Mouse (Mus musculus) layer of hippocampus, postnatal 14 days (tissue): ENCODE measurements around the gene Tll2. TPM values are rescaled to one million over a fixed set of nuclear protein-coding genes. Genes with fewer than 3 reads are reported as not detected.

ENCODE experiments used
- DNase-seq, 2 experiments: peaks; one replicate each; pipeline ENCODE4 v3.0.0; 2021 to 2022; ENCODE audit warnings: low spot score in 2 of 2, mixed read lengths in 1 of 2
- long read RNA-seq, 2 experiments: library from polyadenylated mRNA; stranded (forward); transcript quantifications; one replicate each; pipeline ENCODE4 v2.0.0; 2021
- total RNA-seq, 2 experiments: library from RNA; stranded (reverse); gene quantifications; 2 replicates each; pipeline ENCODE4 v1.2.3; 2021

The Tll2 gene
- under 1 TPM; 0.60 to 0.72 TPM for total RNA-seq
- long read RNA-seq, experiment 1, result 0 reads
- long read RNA-seq, experiment 2, result 0 reads

DNA sequence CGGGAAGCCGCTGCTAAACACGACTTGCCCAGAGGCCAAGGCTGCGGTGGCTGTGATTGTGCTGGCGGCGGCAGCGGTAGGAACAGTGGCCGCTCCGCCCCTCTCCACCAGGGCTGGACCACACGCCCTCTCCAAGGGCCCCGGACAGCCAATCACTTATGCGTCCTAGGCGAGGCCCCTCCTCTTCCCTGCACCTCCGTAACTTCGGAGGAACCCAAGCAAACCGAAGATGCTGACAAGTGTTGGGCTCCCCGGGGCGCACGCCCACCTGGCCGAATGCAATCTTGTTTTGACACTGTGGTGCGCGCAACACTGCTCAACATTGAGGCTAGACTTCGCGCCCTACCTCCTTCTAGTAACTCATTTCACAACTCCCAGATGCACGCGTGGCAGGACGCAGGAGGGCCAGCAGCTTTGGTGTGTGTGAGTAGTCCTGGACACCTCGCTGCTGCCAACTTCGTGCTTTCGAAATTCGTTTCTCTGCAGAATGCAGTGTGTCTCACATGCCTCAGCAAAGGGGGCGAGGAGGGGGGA lies at the start of gene Tll2:
Gene Tll2, minus strand, starts transcription at position 25 of the 534 bp plus-strand sequence.
- DNase-seq, result no peak

DNA sequence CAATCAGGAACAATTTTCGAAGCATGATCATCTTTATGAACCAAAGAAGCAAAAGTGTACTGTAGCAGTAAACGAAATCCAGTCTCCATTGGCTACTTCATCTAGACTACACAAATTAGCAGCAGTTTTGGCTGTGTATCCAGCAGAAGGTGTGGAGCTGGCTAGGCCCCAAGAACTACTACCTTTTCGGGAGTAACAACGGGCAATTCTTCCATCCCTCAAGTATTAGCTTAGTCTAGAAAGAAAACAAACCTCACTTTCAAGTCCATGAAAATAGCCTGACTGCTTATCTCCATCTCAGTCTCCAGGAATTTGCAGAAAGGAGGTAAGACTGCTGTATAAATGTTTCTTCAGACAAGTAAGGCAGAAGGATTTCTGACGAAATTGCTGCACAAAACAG lies 47.9 kb upstream of the Tll2 start:
- no peak for DNase-seq

DNA sequence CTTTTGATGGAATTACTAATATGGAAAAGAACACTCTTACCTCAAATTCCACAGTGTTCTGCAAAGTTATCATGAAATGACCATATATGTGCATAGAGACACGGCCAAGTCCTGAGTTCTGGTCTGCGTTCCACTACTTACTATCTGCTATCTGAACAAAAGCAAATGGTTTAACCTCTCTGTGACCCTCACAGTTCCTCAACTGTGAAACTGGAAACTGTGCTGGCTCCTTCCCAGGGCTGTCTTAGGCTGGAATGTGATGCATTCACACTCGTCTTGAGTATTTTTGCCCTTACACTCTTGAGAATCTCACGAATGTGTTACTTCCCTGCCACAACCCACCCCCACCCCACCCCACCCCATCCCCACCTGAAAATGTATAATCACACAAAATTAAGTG lies 42.3 kb upstream of the Tll2 start:
- no peak for DNase-seq

DNA sequence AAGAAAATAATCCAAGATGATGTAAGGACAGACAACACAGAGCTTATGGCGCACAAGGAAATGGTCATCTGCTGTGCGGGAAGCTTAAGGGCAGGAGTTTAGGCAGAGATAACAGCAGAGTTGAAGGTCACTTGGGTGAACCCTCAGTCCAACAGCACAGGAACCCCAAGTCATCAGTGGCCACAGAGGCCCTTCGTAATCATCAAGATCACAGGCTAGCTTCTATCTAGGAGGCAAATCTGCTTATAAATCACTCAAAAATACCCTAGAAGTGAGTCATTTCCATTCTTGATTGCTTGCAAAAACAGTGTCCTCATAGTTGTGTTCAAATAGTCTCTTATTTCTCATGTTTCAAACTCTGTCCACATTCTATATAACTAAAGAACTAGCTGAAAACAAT lies 41.6 kb upstream of the Tll2 start:
- no peak for DNase-seq

DNA sequence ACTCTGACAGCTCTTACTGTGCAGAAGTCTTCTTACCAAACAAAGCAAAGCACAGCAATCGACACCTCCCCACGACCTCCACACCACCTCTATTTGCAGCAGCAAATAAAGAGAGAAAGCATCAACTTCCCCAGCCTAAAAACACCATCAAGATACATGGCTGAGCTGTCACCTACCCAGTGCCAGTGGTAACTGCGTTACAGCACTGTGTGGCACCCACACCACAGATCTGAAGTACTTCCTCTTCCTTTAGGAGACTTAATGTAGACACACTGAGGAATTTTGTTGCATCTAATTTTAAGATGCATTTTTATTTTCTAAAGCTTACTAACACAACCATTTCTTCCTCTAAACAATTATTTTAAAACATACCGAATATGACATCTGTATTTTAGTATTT lies 39.6 kb upstream of the Tll2 start:
- no peak for DNase-seq

DNA sequence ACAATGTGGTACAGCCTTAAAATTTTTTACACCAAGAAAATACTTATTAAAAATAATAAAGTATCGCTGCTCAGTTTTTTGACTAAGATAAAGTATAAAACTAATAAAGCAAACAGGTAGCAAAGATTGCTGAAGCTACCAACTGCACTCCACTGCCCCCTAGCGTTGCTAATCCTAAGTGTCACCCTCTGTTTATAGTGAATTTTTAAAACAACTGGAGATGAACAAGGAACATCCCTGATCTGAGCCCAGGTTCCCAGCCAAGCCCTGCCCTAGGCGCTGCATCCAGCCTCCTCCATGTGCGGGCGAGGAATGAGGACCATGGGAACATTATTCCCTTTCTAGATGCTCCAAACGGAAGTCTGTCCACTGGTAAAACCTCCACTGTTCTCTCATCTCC lies 37.9 kb upstream of the Tll2 start:
- DNase-seq, result peak; percentile 21 to 58

DNA sequence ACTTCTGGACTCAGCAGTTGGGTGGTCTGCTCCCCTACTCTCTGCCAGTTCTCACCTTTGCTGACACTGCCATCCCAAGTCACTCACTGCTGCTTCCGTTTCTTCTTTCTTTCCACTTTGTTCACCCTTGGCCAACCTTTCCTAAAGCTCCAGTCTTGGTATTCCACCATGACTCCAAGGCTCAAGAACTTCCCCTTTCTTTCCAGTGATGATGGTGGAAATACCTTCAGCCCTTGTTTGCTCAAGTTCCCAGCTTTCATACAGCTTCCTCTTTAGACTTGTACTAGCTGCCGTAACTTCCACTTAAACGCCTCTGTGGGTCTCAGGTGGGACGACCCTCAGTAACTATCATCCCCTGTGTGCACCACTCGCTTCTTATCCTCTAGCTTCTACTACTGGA lies 35.4 kb upstream of the Tll2 start:
- DNase-seq, result no peak

DNA sequence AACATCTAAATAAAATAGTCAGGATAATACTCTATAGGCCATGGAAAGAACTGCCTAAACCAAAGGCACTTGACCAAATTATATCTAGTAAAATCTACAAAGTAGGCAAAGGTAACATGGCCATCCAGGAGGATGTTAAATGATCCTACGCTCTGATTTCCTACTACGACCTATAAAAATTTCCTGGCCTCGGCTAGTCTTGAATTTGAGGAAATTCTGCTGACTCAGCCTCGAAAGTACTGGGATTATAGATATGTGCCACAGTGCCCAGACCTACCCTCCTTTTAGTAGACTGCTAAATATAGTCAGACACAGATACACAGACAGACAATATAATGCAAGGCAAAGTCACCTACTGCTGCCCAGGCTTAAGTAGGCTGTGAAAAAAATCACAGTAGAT lies 27.1 kb upstream of the Tll2 start:
- no peak for DNase-seq

DNA sequence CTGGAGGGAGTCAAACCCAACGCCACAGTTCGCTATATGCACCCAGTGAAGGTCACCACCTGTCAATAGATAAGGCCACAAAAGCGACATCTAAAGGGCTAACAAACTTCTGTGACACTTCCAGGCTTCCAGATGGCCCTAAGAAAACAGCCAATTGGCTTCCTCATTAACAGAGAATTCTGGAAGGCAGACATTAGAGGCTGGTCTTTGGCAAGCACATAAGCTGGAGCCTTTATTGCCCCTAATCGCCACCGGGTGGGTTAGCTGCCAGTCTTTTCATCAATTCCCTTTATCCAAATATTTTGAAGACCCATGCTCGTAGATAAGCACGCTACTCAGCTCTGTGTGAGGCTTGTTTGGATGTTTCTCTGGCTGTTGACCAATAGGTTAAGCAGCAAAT lies 1.7 kb upstream of the Tll2 start:
- no peak for DNase-seq

DNA sequence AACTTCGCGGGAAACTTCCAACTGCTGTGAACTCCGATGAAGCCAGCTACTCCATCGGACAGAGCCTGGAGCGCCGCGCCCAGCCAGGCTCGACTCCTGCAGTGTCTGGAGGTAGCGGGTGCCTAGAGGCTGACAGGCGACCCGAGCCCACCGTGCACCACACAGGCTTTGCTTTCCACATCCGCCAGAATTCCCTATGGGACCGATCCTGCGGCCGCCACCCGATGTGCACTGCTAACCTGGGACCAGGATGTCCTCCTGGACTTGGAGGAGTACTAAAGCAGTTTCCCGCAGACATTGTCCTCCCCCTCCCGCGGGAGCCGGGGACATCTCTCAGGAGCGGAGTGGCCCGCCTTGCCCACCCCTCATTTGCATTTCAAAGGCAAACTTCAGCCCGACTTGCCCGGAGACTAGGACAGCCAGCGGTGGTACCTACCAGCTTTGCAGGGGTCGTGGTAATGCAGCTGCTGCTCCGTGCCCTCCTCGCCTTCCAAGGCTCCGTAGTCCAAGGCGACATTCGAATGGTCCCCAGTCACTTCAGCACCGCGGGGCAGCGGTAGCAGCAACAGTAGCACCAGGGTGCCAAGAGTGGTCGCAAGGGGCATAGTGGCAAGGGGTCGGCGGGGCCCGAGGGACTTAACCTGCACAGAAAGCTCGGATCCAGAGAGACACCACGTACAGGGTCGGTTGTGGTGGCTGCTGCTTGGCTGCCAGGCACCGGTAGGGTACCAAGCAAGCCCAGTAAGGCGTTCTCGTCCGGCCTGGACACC lies 409 bp downstream of the Tll2 start:
- DNase-seq, result no peak

DNA sequence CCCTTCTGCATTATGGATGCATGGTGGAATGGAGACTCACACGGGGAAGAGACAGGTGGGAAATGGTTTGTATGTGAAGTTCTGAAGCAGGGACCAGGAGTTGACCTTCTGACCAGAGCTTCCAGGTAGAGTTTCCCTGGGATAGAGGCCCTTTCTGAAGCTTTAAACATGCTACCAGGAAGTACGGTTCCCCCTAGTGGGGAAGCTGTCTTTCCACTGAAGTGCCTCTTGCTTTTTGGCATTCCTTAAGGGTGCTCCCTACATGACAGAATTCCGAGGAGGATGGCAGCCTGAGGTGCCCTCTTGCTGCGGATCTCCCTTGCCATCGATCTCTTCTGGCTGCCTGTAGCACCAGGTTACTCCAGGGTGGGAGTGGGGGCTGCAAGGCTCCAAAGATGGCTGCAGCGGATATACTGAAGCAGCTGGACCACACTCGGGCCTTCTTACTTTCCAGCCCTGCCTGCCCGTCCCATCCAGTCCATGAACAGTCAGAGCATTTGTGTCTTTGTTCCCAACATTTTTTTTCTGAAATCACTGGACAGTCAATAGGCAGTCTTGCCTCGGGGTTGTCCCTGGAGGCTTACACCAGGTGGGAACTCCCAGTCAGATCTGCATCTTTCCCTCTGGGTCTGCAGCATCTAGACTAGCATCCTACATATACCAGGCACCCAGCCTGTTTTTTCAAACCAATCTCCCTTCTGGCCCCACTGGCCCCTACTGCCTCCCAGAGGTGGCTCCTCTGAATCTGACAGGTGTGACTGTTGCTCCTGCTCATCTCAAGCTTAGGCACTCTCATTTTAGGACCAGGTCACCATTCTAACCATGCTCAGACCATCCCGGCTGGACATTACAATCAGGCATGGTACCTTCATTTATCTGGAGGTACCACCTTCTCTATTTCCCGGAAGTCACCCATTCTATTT lies 2.2 kb downstream of the Tll2 start:
- peak in 1 of 2 experiments; percentile 44 for DNase-seq

DNA sequence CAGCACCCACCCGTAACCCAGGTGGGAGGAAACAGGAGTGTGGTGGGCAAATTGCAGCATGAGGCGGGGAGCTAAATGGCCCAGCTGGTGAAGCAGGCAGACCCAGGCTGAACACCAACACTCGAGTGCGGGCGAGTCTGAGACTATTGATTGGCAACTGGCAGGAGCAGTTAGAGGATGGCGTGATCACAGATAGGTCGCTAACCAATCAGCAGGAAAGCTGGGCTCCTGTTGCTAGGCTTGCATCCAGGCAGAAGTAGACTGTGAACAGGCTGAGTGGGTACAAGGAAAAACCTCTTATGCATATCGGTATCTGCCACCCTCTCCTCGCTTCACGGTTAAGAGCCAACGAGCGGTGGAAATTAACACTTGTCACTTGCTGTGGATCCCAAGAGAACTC lies 9.0 kb downstream of the Tll2 start:
- DNase-seq, result peak; percentile 58 to 73

DNA sequence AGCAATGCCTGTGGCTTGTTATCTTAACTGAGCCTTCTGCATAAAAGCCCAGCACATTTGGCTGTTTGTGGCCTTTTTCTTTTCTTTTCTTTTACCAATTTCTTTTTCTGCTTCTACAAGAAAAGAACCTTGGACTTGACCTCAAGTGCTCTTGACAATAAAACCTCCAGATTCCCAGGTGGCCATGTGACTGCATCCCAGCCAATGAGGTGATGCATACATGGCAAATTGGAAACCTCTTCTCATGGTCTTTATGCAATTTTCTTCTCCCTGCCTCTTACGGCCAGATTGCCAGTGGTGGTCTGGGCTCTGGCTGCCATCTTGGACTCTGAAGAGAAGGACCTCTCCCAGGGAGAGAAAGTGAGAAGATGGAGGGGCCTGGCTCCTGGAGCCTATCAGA lies 13.3 kb downstream of the Tll2 start:
- DNase-seq, result no peak

DNA sequence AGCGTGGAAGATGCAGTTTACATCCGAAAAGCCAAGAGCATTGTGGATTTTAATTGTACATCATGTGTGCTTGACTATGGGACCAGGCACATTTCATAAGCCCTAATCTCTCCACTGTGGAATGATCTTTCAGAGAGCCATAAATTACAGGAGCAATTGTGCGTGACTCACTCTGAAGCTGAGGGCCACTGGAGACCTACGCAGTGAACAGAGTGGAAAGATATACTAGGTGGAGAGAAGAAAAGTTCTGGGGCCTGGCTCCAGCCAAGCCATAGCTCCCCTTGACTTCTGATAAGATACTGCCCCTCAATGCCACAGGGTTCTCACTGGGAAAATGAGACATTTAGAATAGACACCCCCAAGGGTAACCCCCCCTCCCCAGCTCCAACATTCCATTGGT lies 13.7 kb downstream of the Tll2 start:
- no peak for DNase-seq

DNA sequence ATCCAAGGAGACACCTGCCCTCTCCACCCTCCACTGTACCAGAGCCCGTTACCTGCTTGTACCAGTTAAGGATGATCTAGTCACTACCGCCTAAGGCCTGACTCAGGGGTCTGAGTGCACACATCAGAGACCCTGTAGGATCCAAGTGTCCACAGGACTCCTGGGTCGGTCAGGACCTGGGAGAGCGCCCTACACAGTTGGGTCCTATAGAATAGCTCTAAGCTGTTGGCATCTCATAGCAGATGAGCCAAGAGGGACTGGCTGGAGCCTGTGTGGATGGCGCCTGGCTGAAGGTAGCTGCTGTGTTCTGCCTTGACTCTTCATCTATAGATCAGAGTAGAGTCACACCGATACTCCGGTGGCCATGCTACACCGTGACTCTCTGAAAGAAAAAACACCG lies 14.9 kb downstream of the Tll2 start:
- no peak for DNase-seq

DNA sequence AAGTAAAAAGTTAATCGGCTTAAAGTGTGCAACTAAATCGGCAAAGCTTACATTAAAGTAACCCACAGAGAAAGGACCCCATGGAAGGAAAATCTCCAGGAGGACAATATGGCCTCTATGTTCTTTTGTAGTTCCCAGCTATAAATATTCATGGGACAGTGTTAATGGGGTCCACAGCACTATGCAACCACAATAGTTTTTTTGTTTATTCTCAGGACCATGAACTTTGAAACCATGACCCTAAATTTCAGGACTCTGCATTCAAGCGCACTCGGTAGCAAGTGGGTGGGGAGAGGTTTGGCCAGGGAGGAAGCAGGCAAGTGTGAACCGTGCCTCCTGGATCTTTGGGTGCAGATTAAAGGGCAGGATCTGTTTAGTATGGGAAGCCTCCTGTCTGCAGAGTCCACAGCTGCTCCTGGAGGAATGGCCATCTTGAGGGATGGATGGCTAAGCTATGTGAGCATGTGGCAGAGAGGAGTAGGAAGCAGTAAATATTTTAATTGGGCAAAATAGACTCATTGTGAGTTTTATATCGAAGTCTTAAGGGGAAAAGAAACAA lies 15.7 kb downstream of the Tll2 start:
- DNase-seq, result no peak

DNA sequence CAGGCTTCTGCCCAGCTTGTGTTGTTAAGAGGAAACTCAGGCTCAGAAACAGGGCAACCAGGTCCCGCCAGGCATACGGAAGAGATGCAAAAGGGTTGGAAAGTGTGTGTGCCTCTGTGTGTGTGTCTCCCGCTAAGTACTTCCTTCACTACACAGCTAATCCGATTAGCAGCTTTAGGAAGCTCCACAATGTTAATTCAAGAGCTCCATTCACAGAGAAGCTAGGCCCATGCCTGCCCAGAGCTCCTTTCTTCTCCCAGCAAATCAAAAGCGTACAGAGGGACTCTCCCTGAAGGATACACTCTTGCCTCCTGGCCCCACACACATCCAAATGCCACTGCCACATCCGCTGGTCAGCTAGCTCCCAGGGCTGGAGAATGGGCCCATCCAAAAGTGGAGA lies 29.3 kb downstream of the Tll2 start:
- no peak for DNase-seq

DNA sequence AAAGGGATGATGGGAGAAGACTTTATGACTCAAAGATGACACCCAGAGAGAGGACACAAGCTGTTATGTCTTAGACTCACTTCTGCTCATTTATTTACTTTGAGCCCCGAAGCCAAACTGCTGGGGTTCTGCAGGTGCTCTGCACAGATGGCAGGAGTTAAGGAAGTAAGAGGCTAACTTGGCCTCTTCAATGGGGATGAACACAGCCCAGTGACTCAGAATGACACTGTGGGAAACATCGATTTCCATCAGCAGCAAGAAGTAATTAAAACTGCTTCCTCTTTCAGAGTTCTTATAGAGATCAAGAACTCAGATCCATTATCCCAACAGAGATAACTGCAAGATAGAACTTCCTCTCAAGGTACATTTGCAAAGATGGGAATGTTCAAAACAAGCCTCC lies 29.8 kb downstream of the Tll2 start:
- no peak for DNase-seq

DNA sequence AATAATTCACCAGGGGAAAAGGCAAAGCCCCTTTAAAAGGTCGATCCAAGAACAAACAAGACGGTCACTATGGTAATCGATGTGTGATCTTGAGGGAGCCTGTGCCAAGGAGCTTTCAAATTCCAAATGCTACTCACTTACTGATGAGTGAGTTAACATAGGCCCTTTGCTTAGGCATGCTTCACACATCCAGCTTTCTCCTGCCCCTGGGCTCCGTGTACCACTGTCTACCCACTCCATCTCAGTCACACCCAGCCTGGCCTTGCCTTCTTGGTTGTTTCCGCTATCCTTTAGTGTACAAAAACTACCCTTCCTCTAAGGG lies 40.8 kb downstream of the Tll2 start:
- no peak for DNase-seq

DNA sequence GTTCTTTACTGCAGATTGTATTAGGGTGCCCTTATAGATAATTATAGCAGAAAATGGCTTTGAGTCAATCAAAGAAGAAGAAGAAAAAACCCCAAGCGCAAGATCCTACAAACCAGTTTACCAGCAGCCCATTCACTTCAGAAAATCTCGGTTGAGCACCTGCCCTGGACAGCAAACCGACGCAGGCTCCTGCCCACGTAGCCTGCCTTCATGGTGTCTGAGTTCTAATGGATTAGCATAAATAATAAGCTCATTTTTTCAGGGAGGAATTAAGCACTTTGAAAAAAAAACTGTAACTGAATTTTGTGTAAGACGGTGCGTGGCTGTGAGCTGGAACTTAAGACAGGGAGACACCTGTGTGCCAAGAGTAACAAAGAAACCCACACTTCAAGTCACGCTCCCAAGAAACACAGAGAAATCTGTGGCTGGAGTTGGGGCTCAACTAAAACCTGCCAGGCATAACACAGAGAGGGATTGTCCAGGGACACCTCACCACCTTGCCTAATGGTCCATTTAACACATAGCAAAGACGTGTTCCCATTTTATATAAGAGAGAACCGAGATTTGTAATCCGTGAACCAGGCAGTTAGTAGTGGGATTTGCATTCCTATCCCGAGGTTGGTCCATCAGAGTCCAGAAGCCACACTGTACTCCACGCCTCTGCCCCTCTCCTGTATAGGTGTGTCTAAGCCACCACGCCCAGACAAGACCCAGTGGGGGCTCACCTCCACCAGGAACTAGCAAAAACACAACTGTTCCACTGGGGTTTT lies 41.3 kb downstream of the Tll2 start:
- no peak for DNase-seq

DNA sequence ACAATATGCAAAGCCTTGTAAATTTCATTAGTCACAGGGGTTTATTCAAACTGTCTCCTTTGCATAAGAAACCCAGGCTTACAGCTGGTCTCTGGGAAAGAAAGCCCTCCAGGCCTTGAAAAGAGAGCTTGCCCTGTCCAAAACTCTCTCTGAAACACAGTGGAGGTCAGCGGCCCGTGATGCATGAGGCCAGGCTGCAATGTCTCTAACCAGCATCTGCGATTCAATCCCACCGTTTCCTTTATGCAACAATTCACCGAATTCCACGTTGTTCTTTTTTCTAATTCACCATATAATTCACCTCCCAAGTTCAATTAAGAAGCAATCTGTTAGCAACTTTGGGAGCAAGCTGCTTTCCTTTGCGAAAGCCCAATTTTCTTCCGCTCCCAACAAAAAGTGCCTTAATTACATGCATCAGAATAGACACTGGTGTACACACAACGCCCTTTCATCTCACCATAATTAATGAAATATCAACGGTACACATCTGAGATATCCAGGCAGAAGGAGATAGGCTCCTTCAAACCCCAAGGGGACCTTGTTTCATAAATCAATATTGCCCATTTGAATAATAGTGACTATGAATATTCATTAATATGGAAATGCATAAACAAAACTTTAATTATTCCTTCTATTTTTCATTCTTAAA lies 42.1 kb downstream of the Tll2 start:
- no peak for DNase-seq
